Mouse (Mus musculus) adrenal gland, postnatal 25 days (tissue): ENCODE measurements around the gene Kptn. TPM values are rescaled to one million over a fixed set of nuclear protein-coding genes. Genes with fewer than 3 reads are reported as not detected.

Experiments used
- DNase-seq: peaks from one replicate; pipeline ENCODE4 v3.0.0; 2021; ENCODE audit warnings: mixed read lengths
- total RNA-seq: library from RNA; stranded (reverse); gene quantifications from 2 replicates; pipeline ENCODE4 v1.2.3, GENCODE M21; 2021

Kptn gene
- total RNA-seq, 1 experiment from 2014 or later, result 26.7 TPM

- DNase-seq, result no peak
Measured at GRCm38 (mm10) chr7:16161302-16161701, 41.6 kb downstream of the Kptn start.

- no peak for DNase-seq
Measured at GRCm38 (mm10) chr7:16162036-16162435, 42.3 kb downstream of the Kptn start.

DNA sequence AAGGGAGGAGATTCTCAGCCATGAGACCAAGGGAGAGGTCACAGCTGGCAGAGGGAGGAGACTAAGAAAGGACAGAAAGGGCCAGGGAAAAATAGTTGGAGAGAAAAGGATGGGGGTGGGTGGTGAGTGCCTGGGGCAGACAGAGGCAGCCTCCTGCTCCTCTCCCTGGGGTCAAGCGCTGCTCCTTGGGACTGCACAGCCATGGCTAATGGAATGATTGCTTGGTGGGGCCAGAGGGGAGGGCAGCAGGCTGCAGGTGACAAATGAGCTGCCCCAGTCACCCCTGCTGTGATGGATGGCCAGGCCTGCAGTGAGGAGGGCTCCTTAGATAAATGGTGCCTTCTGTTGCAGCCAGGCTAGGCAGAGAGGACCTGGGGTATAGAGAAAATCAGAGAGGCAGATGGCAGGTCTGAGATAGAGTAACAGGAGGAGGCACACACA is 52.5 kb downstream of the Kptn start:
- no peak for DNase-seq

GRCm38 (mm10) chr7:16172586-16173140 is 53.0 kb downstream of the Kptn start:
- no peak for DNase-seq

DNA sequence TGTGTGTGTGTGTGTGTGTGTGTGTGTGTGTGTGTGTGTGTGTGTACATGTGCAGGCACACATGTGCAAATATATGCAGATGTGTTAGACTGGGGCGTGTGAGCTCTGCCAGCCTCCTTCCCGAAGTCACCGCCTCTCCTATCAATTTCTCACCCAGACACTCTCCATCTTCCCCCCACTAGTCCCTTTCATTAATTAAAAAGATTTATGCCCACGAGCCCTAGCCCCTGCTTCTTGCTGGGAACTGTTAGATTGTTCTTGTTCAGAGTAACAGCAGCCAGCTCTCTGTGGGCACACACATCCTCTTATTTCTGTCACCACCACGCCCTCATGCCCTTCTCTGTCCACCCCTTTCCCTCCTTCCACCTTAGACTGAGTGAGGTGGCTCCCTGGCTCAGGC is 53.5 kb downstream of the Kptn start:
- no peak for DNase-seq

DNA sequence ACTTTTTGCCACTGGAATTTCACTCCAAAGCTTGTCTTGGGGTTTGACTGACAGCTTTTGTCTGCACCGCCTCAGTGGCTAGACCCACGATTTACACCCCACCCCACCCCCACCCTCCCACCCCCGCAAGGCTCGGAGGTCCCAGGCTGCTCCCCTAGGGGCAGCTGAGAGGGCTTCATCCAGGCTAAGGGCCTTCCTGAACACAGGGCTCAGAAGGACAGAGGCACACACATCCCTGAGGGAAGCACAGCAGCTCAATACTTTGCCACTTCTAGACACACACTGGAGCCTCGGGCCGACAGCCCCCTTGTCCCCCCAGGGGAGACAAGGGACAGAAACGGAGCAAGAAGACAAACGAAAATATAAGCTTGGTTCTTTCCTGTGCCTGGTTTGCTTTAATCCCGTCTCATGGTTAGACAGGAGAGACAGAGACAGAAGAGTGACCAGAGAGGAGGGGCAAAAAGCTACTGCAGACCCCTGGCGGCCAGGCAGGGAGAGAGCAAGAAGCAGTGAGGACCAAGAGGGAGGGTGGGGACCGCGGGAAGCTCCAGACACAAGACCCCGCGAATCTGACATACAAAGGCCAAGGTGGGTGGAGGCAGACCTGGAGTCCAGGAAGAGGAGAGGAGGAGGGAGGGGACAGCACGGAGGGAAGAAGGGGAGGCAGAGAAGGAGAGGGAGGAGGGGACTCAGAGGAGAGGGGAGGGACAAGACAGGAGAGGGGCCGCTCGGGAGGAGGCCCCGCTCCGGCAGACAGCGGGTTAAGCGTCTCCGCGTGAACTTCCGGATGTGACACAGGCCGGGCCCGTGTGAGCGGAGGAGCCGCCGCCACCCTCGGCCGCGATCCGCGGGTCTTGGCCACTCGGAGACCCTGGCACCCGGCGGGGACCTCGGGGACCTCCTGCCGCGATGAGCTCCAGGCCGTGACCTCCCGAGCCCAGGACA is 55.2 kb downstream of the Kptn start, which contains the start of gene Meis3:
Gene Meis3 (plus strand): TSS at position 494 of the 945 bp plus-strand sequence.
- peak; percentile 64 for DNase-seq

DNA sequence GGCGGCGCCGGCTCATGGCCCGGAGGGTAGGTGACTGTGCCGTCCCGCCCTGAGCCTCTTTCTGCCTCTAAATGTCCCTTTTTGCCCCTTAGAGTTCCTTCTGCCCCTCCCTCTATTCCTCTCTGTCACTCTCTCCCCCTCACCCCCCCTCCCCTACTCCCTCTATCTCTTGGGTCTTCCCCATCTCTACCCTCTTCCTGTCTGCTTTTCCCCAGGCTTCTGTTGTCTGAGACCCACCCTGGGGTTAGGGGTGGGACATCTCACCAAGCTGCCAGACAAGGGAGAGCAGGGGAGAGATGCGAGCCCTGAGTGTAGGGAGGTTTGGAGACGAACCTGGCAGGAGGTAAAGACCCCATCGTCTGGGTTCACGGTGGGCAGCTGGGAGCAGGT is 55.8 kb downstream of the Kptn start:
- no peak for DNase-seq

Other genes with a start within 250 kb of the Kptn start
- not detected in 2 replicates for gene Crx, start 239.9 kb upstream of the Kptn start, total RNA-seq
- not detected in 2 replicates for gene Crxos, start 237.3 kb upstream of the Kptn start, total RNA-seq
- 156 and 160 TPM in 2 replicates for gene Selenow, start 197.5 kb upstream of the Kptn start, total RNA-seq
- gene Nop53, start 173.8 kb upstream of the Kptn start, total RNA-seq, result 174 TPM in 2 replicates
- 38.3 and 41.0 TPM in 2 replicates for gene Ehd2, start 152.3 kb upstream of the Kptn start, total RNA-seq
- 14.0 and 22.5 TPM in 2 replicates for gene Bicra, start 72.0 kb upstream of the Kptn start, total RNA-seq
- 0.21 TPM in 1 of 2 replicates, not detected in the other for gene Zfp541, start 58.1 kb upstream of the Kptn start, total RNA-seq
- gene Napa, start 21.4 kb upstream of the Kptn start, total RNA-seq, result 137 and 149 TPM in 2 replicates
- 2.8 and 3.3 TPM in 2 replicates for gene Slc8a2, start 9.9 kb downstream of the Kptn start, total RNA-seq
- gene Meis3, start 55.2 kb downstream of the Kptn start, total RNA-seq, result 10.9 and 12.9 TPM in 2 replicates
- 14.1 and 20.3 TPM in 2 replicates for gene Dhx34, start 102.1 kb downstream of the Kptn start, total RNA-seq
- gene C5ar2, start 124.3 kb downstream of the Kptn start, total RNA-seq, result 0.24 TPM in 1 of 2 replicates, not detected in the other
- 2.0 and 3.2 TPM in 2 replicates for gene C5ar1, start 139.6 kb downstream of the Kptn start, total RNA-seq
- gene Inafm1, start 153.7 kb downstream of the Kptn start, total RNA-seq, result 15.6 and 26.0 TPM in 2 replicates
- gene Ccdc9, start 166.9 kb downstream of the Kptn start, total RNA-seq, result 83.5 and 93.6 TPM in 2 replicates
- 6.8 and 11.5 TPM in 2 replicates for gene Bbc3, start 188.5 kb downstream of the Kptn start, total RNA-seq